Mouse (Mus musculus) midbrain, postnatal 0 days (tissue): ENCODE results near the gene Atg2a. TPM values are rescaled to one million over a fixed set of nuclear protein-coding genes. Genes with fewer than 3 reads are reported as not detected.

ENCODE experiments used
- ATAC-seq: fragments of 200-750 bp; cut with Nextera tagmentation; 2 replicates; pipeline ENCODE4 v1.8.0; 2017; ENCODE audit warnings: moderate number of reproducible peaks, mild to moderate bottlenecking, moderate TSS enrichment, moderate library complexity; ENCODE audit not compliant: low FRiP score
- DNase-seq: peaks from one replicate; pipeline ENCODE4 v3.0.0-alpha.2; 2015; ENCODE audit warnings: low spot score
- H3K27ac ChIP-seq: fragments of 300-500 bp; sonication (generic); 2 replicates; pipeline ENCODE4 v1.5.1; 2014; ENCODE audit warnings: low read depth, mild to moderate bottlenecking, low read length, mixed read lengths
- H3K27me3 ChIP-seq: fragments of 300-500 bp; sonication (generic); 2 replicates; pipeline ENCODE4 v1.6.1; 2014; ENCODE audit warnings: low read length, control low read depth, mixed read lengths; ENCODE audit not compliant: insufficient read depth
- H3K36me3 ChIP-seq: fragments of 300-500 bp; sonication (generic); 2 replicates; pipeline ENCODE4 v1.6.1; 2014; ENCODE audit warnings: low read length, control low read depth, mixed read lengths; ENCODE audit not compliant: insufficient read depth
- H3K4me1 ChIP-seq: fragments of 300-500 bp; sonication (generic); 2 replicates; pipeline ENCODE4 v1.6.1; 2014; ENCODE audit warnings: mild to moderate bottlenecking, control low read depth, antibody characterized with exemption, low read length, mixed read lengths; ENCODE audit not compliant: insufficient read depth
- H3K4me2 ChIP-seq: fragments of 300-500 bp; sonication (generic); 2 replicates; pipeline ENCODE4 v1.6.1; 2014; ENCODE audit warnings: low read depth, mild to moderate bottlenecking, low read length, mixed read lengths; ENCODE audit not compliant: poor library complexity, severe bottlenecking
- H3K4me3 ChIP-seq: fragments of 300-500 bp; sonication (generic); 2 replicates; pipeline ENCODE4 v1.5.1; 2014; ENCODE audit warnings: low read depth, mild to moderate bottlenecking, low read length, moderate library complexity
- H3K9ac ChIP-seq: fragments of 300-500 bp; sonication (generic); replicated peaks from 2 replicates; pipeline ENCODE4 v1.6.1; 2014; ENCODE audit warnings: mild to moderate bottlenecking, low read length, moderate library complexity, mixed read lengths; ENCODE audit not compliant: poor library complexity, severe bottlenecking
- H3K9me3 ChIP-seq: fragments of 300-500 bp; sonication (generic); 2 replicates; pipeline ENCODE4 v1.6.1; 2016; ENCODE audit warnings: low read length, control low read depth
- CTCF ChIP-seq: IDR thresholded peaks from 2 replicates; pipeline ENCODE4 v1.5.1; 2016; ENCODE audit warnings: antibody characterized with exemption, mild to moderate bottlenecking
- WGBS: fragments of 180-500 bp; shearing (Covaris S2); extraction: QIAGEN DNeasy Blood & Tissue Kit; methylation state at CpG from one replicate; pipeline ENCODE4 v1.1.7; 2014; 5-methylcytosine and 5-hydroxymethylcytosine counted together
- polyA plus RNA-seq: library from polyadenylated mRNA; unstranded; fragments of >200 nt; fragmentation: Nextera tagmentation; extraction: Ambion mirVana; gene quantifications from 2 replicates; pipeline ENCODE4 v1.2.1, GENCODE M21; 2015
- total RNA-seq: library from RNA; depleted of rRNA; stranded (reverse); fragments of >200 nt; gene quantifications from 2 replicates; pipeline ENCODE4 v1.2.3, GENCODE M21; 2014

The Atg2a gene
- total and polyA plus RNA-seq, 2 experiments from 2014 or later, result 9.7 to 38.2 TPM

DNA sequence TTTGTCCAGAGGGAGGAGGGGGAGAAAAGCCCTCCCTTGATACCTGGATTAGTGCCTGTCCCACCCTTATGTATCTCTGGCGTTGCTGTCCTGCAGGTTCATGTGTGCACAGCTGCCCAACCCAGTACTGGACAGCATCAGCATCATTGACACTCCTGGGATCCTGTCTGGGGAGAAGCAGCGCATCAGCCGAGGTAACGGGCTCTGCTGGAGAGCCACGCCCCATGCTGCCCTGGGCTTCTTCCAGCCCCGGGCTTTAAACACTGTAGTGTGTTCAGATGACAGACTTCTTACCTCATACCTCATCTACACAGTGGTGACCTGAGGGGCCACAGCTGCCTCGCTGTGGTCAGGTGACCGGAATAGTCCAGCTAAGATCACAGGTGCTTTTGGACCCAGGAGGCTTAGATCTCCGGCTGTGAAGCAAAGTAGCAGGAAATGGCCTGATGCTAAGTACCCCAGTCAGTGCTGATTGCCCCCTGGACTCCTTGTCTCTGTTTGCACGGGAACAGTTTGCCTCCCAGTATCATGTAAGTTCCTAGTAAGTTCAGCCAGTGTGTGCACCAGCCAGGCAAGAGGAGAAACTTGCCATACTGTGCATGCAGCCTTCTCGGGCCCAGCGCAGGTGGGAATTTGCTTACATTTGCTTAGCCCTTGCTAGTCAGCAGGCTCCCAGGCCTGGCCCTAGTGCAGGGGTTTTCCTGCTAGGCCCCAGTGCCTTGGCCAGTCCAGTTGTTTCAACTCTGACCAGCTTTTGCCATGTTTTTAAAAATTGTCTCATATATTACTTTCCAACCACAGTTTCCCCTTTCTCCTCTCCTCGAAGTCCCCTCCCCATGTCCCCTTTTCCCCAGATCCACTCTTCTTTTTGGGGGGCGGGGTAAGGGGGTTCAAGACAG lies 39.9 kb downstream of the Atg2a start:
- no peak for DNase-seq
- WGBS, result 85% methylated on average over 14 of the region's 14 CpGs
- Histone ChIP-seq H3K9me3 (no peaks in the 10 kb centered on the region), H3K27me3 (no peaks in the 10 kb centered on the region), H3K9ac (no peak overlapping the region; the same call in 1 of the 2 replicates), H3K27ac (no peak overlapping the region), H3K4me1 (peaks cover 20% of the 10 kb centered on the region; the same call in 1 of the 2 replicates), H3K4me2 (no peak overlapping the region), H3K4me3 (no peak overlapping the region), H3K36me3 (peaks cover 31% of the 10 kb centered on the region)
- TF ChIP-seq CTCF, result no peak
- ATAC-seq, result no peak

DNA sequence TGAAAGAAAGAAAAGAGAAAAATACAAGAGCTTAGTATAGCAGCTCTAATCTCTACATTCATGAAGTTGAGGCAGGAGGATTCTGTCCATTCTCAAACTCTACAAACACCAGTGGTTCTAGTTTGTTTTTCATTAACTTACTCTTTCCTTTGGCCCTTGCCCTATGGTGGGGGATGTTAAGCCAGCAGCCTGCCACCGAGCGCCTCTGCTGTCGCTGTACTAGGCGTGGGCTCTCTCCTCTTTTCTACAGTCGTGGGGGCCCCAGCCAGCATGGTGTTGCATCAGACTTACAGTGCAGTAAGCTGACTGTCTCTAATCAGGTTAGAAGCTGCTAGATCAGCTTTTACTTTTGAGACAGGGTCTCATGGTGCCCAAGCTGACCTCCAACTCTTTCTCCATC lies 41.5 kb downstream of the Atg2a start:
- Histone ChIP-seq H3K36me3 (peaks cover 37% of the 10 kb centered on the region), H3K9ac (no peak overlapping the region), H3K4me3 (no peak overlapping the region), H3K9me3 (no peaks in the 10 kb centered on the region), H3K27ac (no peak overlapping the region), H3K4me2 (no peak overlapping the region), H3K4me1 (peaks cover 18% of the 10 kb centered on the region; the same call in 1 of the 2 replicates), H3K27me3 (no peaks in the 10 kb centered on the region)
- no peak for TF ChIP-seq CTCF
- DNase-seq (no peak), ATAC-seq (no peak)
- WGBS, result 89% methylated on average over 5 of the region's 5 CpGs

DNA sequence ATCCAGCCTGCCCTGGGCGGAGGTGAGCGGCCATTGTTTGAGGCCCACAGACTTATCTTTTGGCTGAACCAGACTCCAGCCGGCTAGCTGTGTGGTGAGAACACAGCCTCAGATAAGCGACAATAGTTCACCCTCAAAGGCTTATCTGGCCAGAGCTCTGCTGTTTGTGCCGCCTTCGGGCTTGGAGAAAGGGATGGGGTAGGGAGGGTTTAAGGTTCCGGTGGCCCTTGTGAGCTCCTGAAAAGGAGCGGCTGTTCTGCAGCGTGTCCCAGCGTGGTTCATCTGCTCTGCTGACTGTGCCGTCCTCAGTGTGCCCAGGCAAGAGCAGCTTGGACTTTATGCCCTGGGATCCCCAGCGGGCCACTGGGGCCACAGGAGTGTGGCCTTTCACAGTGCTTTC lies 43.0 kb downstream of the Atg2a start:
- H3K9ac ChIP-seq, result no peak overlapping the region
- H3K4me1 ChIP-seq, result peaks cover 4% of the 10 kb centered on the region; the same call in 1 of the 2 replicates
- no peak overlapping the region for H3K27ac ChIP-seq
- DNase-seq (no peak), ATAC-seq (no peak)
- 90% methylated on average over 12 of the region's 12 CpGs for WGBS
- H3K4me2 ChIP-seq, result no peak overlapping the region
- H3K4me3 ChIP-seq, result no peak overlapping the region
- H3K27me3 ChIP-seq, result no peaks in the 10 kb centered on the region
- peaks cover 37% of the 10 kb centered on the region for H3K36me3 ChIP-seq
- no peaks in the 10 kb centered on the region for H3K9me3 ChIP-seq
- TF ChIP-seq CTCF, result no peak

DNA sequence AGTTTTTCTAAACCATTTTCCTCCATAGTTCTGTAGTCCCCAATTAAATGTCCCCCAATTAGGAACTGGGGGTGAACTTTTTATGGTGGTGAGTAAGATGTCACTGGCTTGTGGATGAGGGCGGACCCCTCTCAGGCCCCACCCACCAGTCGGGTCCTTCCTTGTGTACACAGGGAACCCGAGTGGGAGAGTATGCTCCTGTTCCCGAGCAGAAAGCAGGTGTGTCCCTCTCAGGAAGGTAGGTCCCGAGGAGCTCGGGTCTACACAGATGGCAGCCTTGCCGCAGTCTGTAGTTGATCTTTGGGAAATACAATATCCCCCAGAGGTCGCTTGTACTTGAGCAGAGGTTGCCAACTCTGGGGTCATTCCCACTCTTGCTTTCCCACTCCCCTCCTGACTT lies 43.8 kb downstream of the Atg2a start:
- H3K27me3 ChIP-seq, result no peaks in the 10 kb centered on the region
- ATAC-seq (no peak), DNase-seq (no peak)
- peaks cover 43% of the 10 kb centered on the region for H3K36me3 ChIP-seq
- H3K9me3 ChIP-seq, result no peaks in the 10 kb centered on the region
- no peak overlapping the region for H3K4me3 ChIP-seq
- H3K4me1 ChIP-seq, result no peaks in the 10 kb centered on the region
- no peak overlapping the region for H3K27ac ChIP-seq
- TF ChIP-seq CTCF, result no peak
- 85% methylated on average over 8 of the region's 8 CpGs for WGBS
- no peak overlapping the region for H3K9ac ChIP-seq
- H3K4me2 ChIP-seq, result no peak overlapping the region

DNA sequence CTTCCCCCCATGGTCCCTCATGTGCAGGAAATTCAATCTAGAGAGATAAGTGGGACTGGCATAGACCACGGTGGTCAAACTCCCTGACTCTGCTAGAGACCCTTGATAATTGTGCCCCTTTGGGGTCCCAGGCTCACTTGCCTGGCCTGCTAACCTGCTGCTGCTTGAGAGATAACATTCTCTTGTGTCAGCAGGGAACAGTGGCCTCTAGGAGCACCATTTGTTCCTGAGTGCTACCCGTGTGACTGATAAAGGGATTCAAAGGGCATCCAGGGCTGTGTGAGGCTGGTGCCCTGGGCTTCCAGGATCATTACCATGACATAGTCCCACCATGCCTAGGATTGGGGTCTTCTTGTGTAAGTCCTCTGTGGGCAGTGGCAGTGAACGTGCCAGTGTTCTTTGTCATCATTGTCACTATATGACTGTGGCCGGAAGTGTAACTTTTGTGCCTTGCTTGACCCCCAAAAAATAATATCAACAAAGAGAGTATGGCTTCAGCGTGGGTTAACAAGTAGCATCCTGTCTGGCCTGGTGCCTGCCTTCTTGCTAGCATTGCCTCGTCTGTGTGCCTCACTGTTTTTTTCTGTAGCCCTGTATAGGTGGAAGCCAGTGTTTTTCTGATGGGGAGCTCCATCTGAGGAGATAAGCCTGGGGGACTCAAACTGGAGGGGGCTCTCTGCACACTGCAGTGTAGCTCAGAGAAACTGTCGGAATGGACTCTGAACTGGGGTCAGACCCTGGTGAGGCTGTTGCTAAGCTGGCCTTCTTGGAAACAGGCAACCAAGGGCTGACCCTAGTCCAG lies 44.4 kb downstream of the Atg2a start:
- H3K4me1 ChIP-seq, result no peaks in the 10 kb centered on the region
- DNase-seq (no peak), ATAC-seq (no peak)
- no peak overlapping the region for H3K27ac ChIP-seq
- no peaks in the 10 kb centered on the region for H3K27me3 ChIP-seq
- TF ChIP-seq CTCF, result no peak
- H3K4me2 ChIP-seq, result no peak overlapping the region
- H3K9me3 ChIP-seq, result no peaks in the 10 kb centered on the region
- WGBS, result 75% methylated on average over 7 of the region's 7 CpGs
- H3K36me3 ChIP-seq, result peaks cover 38% of the 10 kb centered on the region
- no peak overlapping the region for H3K4me3 ChIP-seq
- H3K9ac ChIP-seq, result no peak overlapping the region
